Mouse (Mus musculus): ENCODE results near the gene Rab11fip3.

DNA sequence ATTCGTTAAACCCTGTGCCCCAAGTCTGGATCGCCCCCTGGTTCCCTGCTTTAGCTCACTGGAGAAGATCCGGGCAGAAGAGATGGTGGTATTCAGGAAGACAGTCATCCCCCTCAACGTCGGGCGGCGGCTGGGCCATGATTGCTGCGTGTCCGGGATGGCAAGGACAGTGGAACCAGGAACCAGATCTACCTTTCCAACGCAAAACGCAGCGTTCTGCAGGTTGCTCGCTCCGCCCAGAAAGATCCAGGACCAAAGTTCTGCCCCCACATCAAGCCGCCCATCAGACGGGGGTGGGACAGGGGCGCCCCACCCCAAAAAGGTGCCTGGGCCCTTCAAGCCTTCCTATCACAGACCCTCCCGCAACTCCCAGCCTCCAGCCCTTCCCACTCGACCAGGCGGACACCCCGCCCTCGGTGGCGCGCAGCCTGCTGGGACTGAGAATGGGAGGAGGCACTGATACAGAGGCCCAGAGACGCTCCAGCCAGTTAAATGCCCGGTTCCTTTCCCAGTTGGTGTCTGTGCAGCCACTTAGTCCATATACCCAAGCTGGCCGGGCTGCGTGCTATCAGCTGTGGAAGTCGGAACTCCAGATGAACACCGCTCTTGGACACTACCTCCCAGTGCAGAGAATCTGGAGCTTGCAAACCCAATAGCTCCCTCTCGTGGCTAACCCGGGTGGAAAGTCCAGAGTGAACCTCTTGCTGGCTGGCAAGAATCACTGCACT lies 20.7 kb upstream of the Rab11fip3 start, which contains the start of gene Decr2:
- TF ChIP-seq CTCF (IDR thresholded peaks at IDR 0.05; ENCODE audit: borderline replicate concordance, control insufficient read depth, extremely low read depth, insufficient read depth, low read length, poor library complexity) (peak; percentile 82; the same call in 1 of the 2 replicates), POLR2A (IDR thresholded peaks at IDR 0.05; ENCODE audit: control insufficient read depth, extremely low read depth, insufficient read depth, low read length, poor library complexity) (no peak)
